Mouse (Mus musculus): ENCODE measurements around the gene Baz2b.

DNA sequence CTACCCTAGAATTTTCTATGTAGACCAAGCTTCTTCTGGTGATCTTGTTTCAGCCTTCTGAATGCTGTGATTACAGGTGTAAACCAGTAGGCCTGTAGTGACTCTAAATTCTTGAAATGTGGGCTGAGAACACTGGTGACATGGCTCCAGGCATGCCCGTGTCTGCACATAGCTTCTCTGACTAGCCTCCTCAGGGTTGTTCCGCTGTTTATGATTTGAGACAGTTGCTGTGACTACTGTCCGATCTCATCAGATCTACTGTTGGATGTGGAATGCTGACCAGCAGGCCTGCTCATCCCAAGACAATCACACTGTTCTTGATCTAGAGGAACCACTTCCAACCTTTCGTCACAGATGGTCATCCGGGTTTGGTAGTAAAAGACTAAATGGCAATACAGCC is 182.5 kb downstream of the Baz2b start:
- no peak for TF ChIP-seq CTCF (IDR thresholded peaks at IDR 0.05; ENCODE audit: borderline replicate concordance, insufficient read depth, low read depth, low read length)
- TF ChIP-seq POLR2A (IDR thresholded peaks at IDR 0.05; ENCODE audit: borderline replicate concordance, insufficient read depth, low read length): no peak
